Mouse (Mus musculus) heart, embryonic 15.5 days (tissue): ENCODE data around the gene Unc45b. TPM values are rescaled to one million over a fixed set of nuclear protein-coding genes. Genes with fewer than 3 reads are reported as not detected.

Experiments
- ATAC-seq: fragments of 200-750 bp; cut with Nextera tagmentation; replicated peaks from 2 replicates; pipeline ENCODE4 v1.8.0; 2017; ENCODE audit warnings: low read depth, moderate TSS enrichment; ENCODE audit not compliant: insufficient number of reproducible peaks, insufficient read depth, low FRiP score
- H3K27ac ChIP-seq: fragments of 300-500 bp; sonication (generic); 2 replicates; pipeline ENCODE4 v1.5.1; 2015; ENCODE audit warnings: mild to moderate bottlenecking, inconsistent platforms
- H3K27me3 ChIP-seq: fragments of 300-500 bp; sonication (generic); 2 replicates; pipeline ENCODE4 v1.6.1; 2015; ENCODE audit warnings: inconsistent platforms
- H3K36me3 ChIP-seq: fragments of 300-500 bp; sonication (generic); 2 replicates; pipeline ENCODE4 v1.6.1; 2015; ENCODE audit warnings: mild to moderate bottlenecking, inconsistent platforms
- H3K4me1 ChIP-seq: fragments of 300-500 bp; sonication (generic); replicated peaks from 2 replicates; pipeline ENCODE4 v1.6.1; 2015; ENCODE audit warnings: inconsistent platforms
- H3K4me2 ChIP-seq: fragments of 300-500 bp; sonication (generic); 2 replicates; pipeline ENCODE4 v1.6.1; 2015; ENCODE audit warnings: inconsistent platforms, mild to moderate bottlenecking, moderate library complexity
- H3K4me3 ChIP-seq: fragments of 300-500 bp; sonication (generic); 2 replicates; pipeline ENCODE4 v1.5.1; 2015; ENCODE audit warnings: mild to moderate bottlenecking, inconsistent platforms
- H3K9ac ChIP-seq: fragments of 300-500 bp; sonication (generic); 2 replicates; pipeline ENCODE4 v1.6.1; 2015; ENCODE audit warnings: mild to moderate bottlenecking, inconsistent platforms
- H3K9me3 ChIP-seq: fragments of 300-500 bp; sonication (generic); replicated peaks from 2 replicates; pipeline ENCODE4 v1.6.1; 2016; ENCODE audit warnings: inconsistent platforms
- WGBS: fragments of 180-500 bp; shearing (Covaris S2); methylation state at CpG from one replicate; pipeline ENCODE4 v1.1.7; 2015; ENCODE audit warnings: mixed read lengths; 5-methylcytosine and 5-hydroxymethylcytosine counted together
- polyA plus RNA-seq: library from polyadenylated mRNA; unstranded; fragments of >200 nt; fragmentation: Nextera tagmentation; extraction: Ambion mirVana; gene quantifications from 2 replicates; pipeline ENCODE4 v1.2.1, GENCODE M21; 2015

Gene Unc45b
- polyA plus RNA-seq, 1 experiment from 2014 or later: 169 TPM

GRCm38 (mm10) chr11:82871031-82871446, 39.3 kb upstream of the Unc45b start, which contains the start of gene Rffl:
TSS of gene Rffl (minus strand) at chr11:82871210.
- H3K27me3 ChIP-seq: no peaks in the 10 kb centered on the region
- peak; percentile 93 for ATAC-seq
- peak within 1 kb of the TSS; percentile 99 for H3K4me3 ChIP-seq
- peaks cover 16% of the 10 kb centered on the region for H3K4me1 ChIP-seq
- peak within 1 kb of the TSS; percentile 85 for H3K9ac ChIP-seq
- 1% methylated on average over 43 of the region's 43 CpGs for WGBS
- H3K27ac ChIP-seq: peak within 1 kb of the TSS; percentile 69
- no peaks in the 10 kb centered on the region for H3K9me3 ChIP-seq
- H3K4me2 ChIP-seq: peak within 1 kb of the TSS; percentile 91
- no peaks in the 10 kb centered on the region for H3K36me3 ChIP-seq

- Histone ChIP-seq H3K4me3 (no peak overlapping the region), H3K9me3 (no peaks in the 10 kb centered on the region), H3K27ac (0 out of 2 replicates have a peak overlapping the region, but pooled peaks have one; percentile 24), H3K27me3 (no peaks in the 10 kb centered on the region), H3K9ac (no peak overlapping the region), H3K4me1 (peaks cover 12% of the 10 kb centered on the region), H3K4me2 (0 out of 2 replicates have a peak overlapping the region, but pooled peaks have one; percentile 10), H3K36me3 (peaks cover 9% of the 10 kb centered on the region; the same call in 1 of the 2 replicates)
- no peak for ATAC-seq
- WGBS: 22% methylated on average over 5 of the region's 5 CpGs
Measured at GRCm38 (mm10) chr11:82874924-82875323, 35.4 kb upstream of the Unc45b start.

- Histone ChIP-seq H3K27me3 (no peaks in the 10 kb centered on the region), H3K4me1 (peaks cover 5% of the 10 kb centered on the region; the same call in 1 of the 2 replicates), H3K9me3 (no peaks in the 10 kb centered on the region), H3K27ac (no peak overlapping the region), H3K9ac (no peak overlapping the region), H3K36me3 (peaks cover 11% of the 10 kb centered on the region; the same call in 1 of the 2 replicates), H3K4me3 (no peak overlapping the region), H3K4me2 (no peak overlapping the region)
- ATAC-seq: no peak
- whole genome bisulfite sequencing: 87% methylated on average over 5 of the region's 5 CpGs
Measured at GRCm38 (mm10) chr11:82875631-82876030, 34.7 kb upstream of the Unc45b start.

GRCm38 (mm10) chr11:82877726-82878344, 32.5 kb upstream of the Unc45b start:
- H3K9ac ChIP-seq: no peak overlapping the region
- H3K27ac ChIP-seq: no peak overlapping the region
- peaks cover 23% of the 10 kb centered on the region; the same call in 1 of the 2 replicates for H3K36me3 ChIP-seq
- WGBS: 78% methylated on average over 7 of the region's 7 CpGs
- ATAC-seq: no peak
- H3K4me3 ChIP-seq: no peak overlapping the region
- H3K4me1 ChIP-seq: 0 out of 2 replicates have a peak, but pooled peaks cover 3% of the 10 kb centered on the region
- no peaks in the 10 kb centered on the region for H3K27me3 ChIP-seq
- no peaks in the 10 kb centered on the region for H3K9me3 ChIP-seq
- H3K4me2 ChIP-seq: no peak overlapping the region

GRCm38 (mm10) chr11:82883180-82883579, 27.2 kb upstream of the Unc45b start:
- Histone ChIP-seq H3K27me3 (no peaks in the 10 kb centered on the region), H3K27ac (no peak overlapping the region), H3K9me3 (no peaks in the 10 kb centered on the region), H3K4me1 (peaks cover under 1% of the 10 kb centered on the region; the same call in 1 of the 2 replicates), H3K9ac (no peak overlapping the region), H3K4me2 (no peak overlapping the region), H3K4me3 (no peak overlapping the region), H3K36me3 (peaks cover 24% of the 10 kb centered on the region; the same call in 1 of the 2 replicates)
- WGBS: 73% methylated on average over 8 of the region's 8 CpGs
- ATAC-seq: no peak

GRCm38 (mm10) chr11:82886559-82886958, 23.8 kb upstream of the Unc45b start:
- peaks cover 3% of the 10 kb centered on the region for H3K27me3 ChIP-seq
- peaks cover 11% of the 10 kb centered on the region; the same call in 1 of the 2 replicates for H3K36me3 ChIP-seq
- no peaks in the 10 kb centered on the region for H3K9me3 ChIP-seq
- no peak for ATAC-seq
- H3K4me2 ChIP-seq: no peak overlapping the region
- no peak overlapping the region for H3K27ac ChIP-seq
- H3K9ac ChIP-seq: no peak overlapping the region
- peaks cover 16% of the 10 kb centered on the region for H3K4me1 ChIP-seq
- 80% methylated on average over 3 of the region's 3 CpGs for WGBS
- no peak overlapping the region for H3K4me3 ChIP-seq

- 55% methylated on average over 10 of the region's 10 CpGs for WGBS
- no peak overlapping the region for H3K27ac ChIP-seq
- ATAC-seq: no peak
- 0 out of 2 replicates have a peak overlapping the region, but pooled peaks have one; percentile 2 for H3K4me3 ChIP-seq
- H3K4me2 ChIP-seq: peak overlapping the region; percentile 95
- H3K27me3 ChIP-seq: peaks cover 12% of the 10 kb centered on the region
- H3K4me1 ChIP-seq: peaks cover 16% of the 10 kb centered on the region
- H3K9ac ChIP-seq: no peak overlapping the region; the same call in 1 of the 2 replicates
- H3K9me3 ChIP-seq: no peaks in the 10 kb centered on the region
- H3K36me3 ChIP-seq: no peaks in the 10 kb centered on the region
Measured at GRCm38 (mm10) chr11:82888491-82888946, 21.8 kb upstream of the Unc45b start.

- ATAC-seq: peak; percentile 25; the same call in 1 of the 2 replicates
- Histone ChIP-seq H3K9me3 (no peaks in the 10 kb centered on the region), H3K27me3 (peaks cover 12% of the 10 kb centered on the region), H3K9ac (peak overlapping the region; percentile 78), H3K4me3 (peak overlapping the region; percentile 84), H3K4me2 (peak overlapping the region; percentile 95), H3K36me3 (no peaks in the 10 kb centered on the region), H3K4me1 (peaks cover 16% of the 10 kb centered on the region), H3K27ac (peak overlapping the region; percentile 73)
- 5% methylated on average over 31 of the region's 31 CpGs for WGBS
Measured at GRCm38 (mm10) chr11:82889524-82890341, 20.6 kb upstream of the Unc45b start.

GRCm38 (mm10) chr11:82890342-82890762, 20.0 kb upstream of the Unc45b start, which contains the start of gene Rad51d:
TSS of gene Rad51d (minus strand) at chr11:82890614.
- peak within 1 kb of the TSS; percentile 84 for H3K4me3 ChIP-seq

GRCm38 (mm10) chr11:82891936-82892335, 18.4 kb upstream of the Unc45b start, which contains the start of gene Fndc8:
TSS of gene Fndc8 (plus strand) at chr11:82892124.
- Histone ChIP-seq H3K4me2 (no peak within 1 kb of the TSS), H3K27me3 (peaks cover 12% of the 10 kb centered on the region), H3K9me3 (no peaks in the 10 kb centered on the region), H3K4me3 (no peak within 1 kb of the TSS), H3K4me1 (peaks cover 16% of the 10 kb centered on the region), H3K36me3 (no peaks in the 10 kb centered on the region), H3K9ac (no peak within 1 kb of the TSS), H3K27ac (no peak within 1 kb of the TSS)
- no peak for ATAC-seq
- 46% methylated on average over 7 of the region's 7 CpGs for WGBS

More at GRCm38 (mm10) chr11:82890342-82890762, 20.0 kb upstream of the Unc45b start, which contains the start of gene Rad51d:
- Histone ChIP-seq H3K4me2 (peak within 1 kb of the TSS; percentile 95), H3K27me3 (peaks cover 12% of the 10 kb centered on the region), H3K36me3 (no peaks in the 10 kb centered on the region), H3K9ac (peak within 1 kb of the TSS; percentile 78), H3K27ac (peak within 1 kb of the TSS; percentile 73), H3K4me1 (peaks cover 16% of the 10 kb centered on the region), H3K9me3 (no peaks in the 10 kb centered on the region)
- WGBS: under 1% methylated on average over 26 of the region's 26 CpGs
- peak; percentile 93 for ATAC-seq

- ATAC-seq: no peak
- Histone ChIP-seq H3K27me3 (peaks cover 4% of the 10 kb centered on the region; the same call in 1 of the 2 replicates), H3K9ac (no peak overlapping the region), H3K27ac (no peak overlapping the region), H3K9me3 (no peaks in the 10 kb centered on the region), H3K4me1 (no peaks in the 10 kb centered on the region), H3K4me3 (no peak overlapping the region), H3K4me2 (no peak overlapping the region), H3K36me3 (peaks cover 29% of the 10 kb centered on the region)
- WGBS: 79% methylated on average over 10 of the region's 10 CpGs
Measured at GRCm38 (mm10) chr11:82897478-82897877, 12.9 kb upstream of the Unc45b start.
